Mouse (Mus musculus) midbrain, embryonic 14.5 days (tissue): ENCODE data around the gene 2210011C24Rik. TPM values are rescaled to one million over a fixed set of nuclear protein-coding genes. Genes with fewer than 3 reads are reported as not detected.

ENCODE experiments used
- ATAC-seq: fragments of 200-750 bp; cut with Nextera tagmentation; 2 replicates; pipeline ENCODE4 v1.8.0; 2017; ENCODE audit warnings: moderate number of reproducible peaks, moderate library complexity; ENCODE audit not compliant: low FRiP score, low TSS enrichment
- DNase-seq: peaks from one replicate; pipeline ENCODE4 v3.0.0-alpha.2; 2015
- H3K27ac ChIP-seq: fragments of 300-500 bp; sonication (generic); replicated peaks from 2 replicates; pipeline ENCODE4 v1.5.1; 2014; ENCODE audit warnings: mild to moderate bottlenecking, low read depth, low read length, moderate library complexity
- H3K27me3 ChIP-seq: fragments of 300-500 bp; sonication (generic); 2 replicates; pipeline ENCODE4 v1.6.1; 2014; ENCODE audit warnings: low read length, control low read depth, mixed read lengths; ENCODE audit not compliant: control insufficient read depth, insufficient read depth
- H3K36me3 ChIP-seq: fragments of 300-500 bp; sonication (generic); 2 replicates; pipeline ENCODE4 v1.6.1; 2014; ENCODE audit warnings: low read length, control low read depth; ENCODE audit not compliant: control insufficient read depth, insufficient read depth
- H3K4me1 ChIP-seq: fragments of 300-500 bp; sonication (generic); 2 replicates; pipeline ENCODE4 v1.6.1; 2014; ENCODE audit warnings: mild to moderate bottlenecking, antibody characterized with exemption, low read length, control low read depth; ENCODE audit not compliant: control insufficient read depth, insufficient read depth
- H3K4me2 ChIP-seq: fragments of 300-500 bp; sonication (generic); 2 replicates; pipeline ENCODE4 v1.6.1; 2014; ENCODE audit warnings: mild to moderate bottlenecking, low read length, moderate library complexity
- H3K4me3 ChIP-seq: fragments of 300-500 bp; sonication (generic); replicated peaks from 2 replicates; pipeline ENCODE4 v1.5.1; 2014; ENCODE audit warnings: low read depth, low read length
- H3K9ac ChIP-seq: fragments of 300-500 bp; sonication (generic); replicated peaks from 2 replicates; pipeline ENCODE4 v1.6.1; 2014; ENCODE audit warnings: mild to moderate bottlenecking, low read length, moderate library complexity
- H3K9me3 ChIP-seq: fragments of 300-500 bp; sonication (generic); 2 replicates; pipeline ENCODE4 v1.6.1; 2016; ENCODE audit warnings: low read length, control low read depth, mixed read lengths; ENCODE audit not compliant: control insufficient read depth
- WGBS: fragments of 180-500 bp; shearing (Covaris S2); extraction: QIAGEN DNeasy Blood & Tissue Kit; methylation state at CpG from one replicate; pipeline ENCODE4 v1.1.7; 2014; 5-methylcytosine and 5-hydroxymethylcytosine counted together
- polyA plus RNA-seq: library from polyadenylated mRNA; unstranded; fragments of >200 nt; fragmentation: Nextera tagmentation; extraction: Ambion mirVana; gene quantifications from 2 replicates; pipeline ENCODE4 v1.2.1, GENCODE M21; 2014

The 2210011C24Rik gene
- polyA plus RNA-seq, 1 experiment from 2014 or later = not detected

- Histone ChIP-seq H3K36me3 (peaks cover 55% of the 10 kb centered on the region), H3K4me1 (peaks cover 7% of the 10 kb centered on the region)
- no peak for ATAC-seq
Measured at GRCm38 (mm10) chr8:83980250-83980649, 31.7 kb downstream of the 2210011C24Rik start.

GRCm38 (mm10) chr8:83978200-83978599, 33.8 kb downstream of the 2210011C24Rik start:
- WGBS = 75% methylated on average over 9 of the region's 9 CpGs
- H3K4me2 ChIP-seq = no peak overlapping the region
- H3K36me3 ChIP-seq = peaks cover 39% of the 10 kb centered on the region
- DNase-seq (no peak), ATAC-seq (no peak)
- H3K4me3 ChIP-seq = no peak overlapping the region
- H3K27ac ChIP-seq = no peak overlapping the region
- peaks cover 21% of the 10 kb centered on the region for H3K4me1 ChIP-seq
- H3K9ac ChIP-seq = no peak overlapping the region
- H3K27me3 ChIP-seq = no peaks in the 10 kb centered on the region
- H3K9me3 ChIP-seq = no peaks in the 10 kb centered on the region

More at GRCm38 (mm10) chr8:83980250-83980649, 31.7 kb downstream of the 2210011C24Rik start:
- Histone ChIP-seq H3K27ac (no peak overlapping the region), H3K4me2 (no peak overlapping the region), H3K4me3 (no peak overlapping the region), H3K9me3 (no peaks in the 10 kb centered on the region), H3K9ac (no peak overlapping the region), H3K27me3 (no peaks in the 10 kb centered on the region)
- WGBS = 83% methylated on average over 1 of the region's 1 CpGs
- no peak for DNase-seq

- 75% methylated on average over 6 of the region's 6 CpGs for WGBS
- Histone ChIP-seq H3K36me3 (peaks cover 34% of the 10 kb centered on the region), H3K9me3 (no peaks in the 10 kb centered on the region), H3K4me1 (peaks cover 21% of the 10 kb centered on the region), H3K27me3 (no peaks in the 10 kb centered on the region), H3K9ac (no peak overlapping the region; the same call in 1 of the 2 replicates), H3K4me3 (no peak overlapping the region), H3K27ac (no peak overlapping the region), H3K4me2 (no peak overlapping the region)
- ATAC-seq (no peak), DNase-seq (no peak)
Measured at GRCm38 (mm10) chr8:83977646-83978045, 34.3 kb downstream of the 2210011C24Rik start.

GRCm38 (mm10) chr8:83976779-83977350, 35.1 kb downstream of the 2210011C24Rik start:
- no peak for ATAC-seq
- no peak for DNase-seq
- no peaks in the 10 kb centered on the region for H3K27me3 ChIP-seq
- peaks cover 23% of the 10 kb centered on the region for H3K4me1 ChIP-seq
- H3K4me3 ChIP-seq = no peak overlapping the region
- H3K36me3 ChIP-seq = peaks cover 26% of the 10 kb centered on the region
- no peak overlapping the region for H3K4me2 ChIP-seq
- WGBS = 88% methylated on average over 5 of the region's 5 CpGs
- H3K9ac ChIP-seq = no peak overlapping the region
- no peaks in the 10 kb centered on the region for H3K9me3 ChIP-seq
- H3K27ac ChIP-seq = no peak overlapping the region

- Histone ChIP-seq H3K4me1 (peaks cover 26% of the 10 kb centered on the region), H3K4me3 (no peak overlapping the region), H3K27me3 (no peaks in the 10 kb centered on the region), H3K27ac (no peak overlapping the region), H3K36me3 (peaks cover 19% of the 10 kb centered on the region), H3K9me3 (no peaks in the 10 kb centered on the region), H3K4me2 (no peak overlapping the region), H3K9ac (no peak overlapping the region)
- no peak for ATAC-seq
- 87% methylated on average over 4 of the region's 4 CpGs for WGBS
- DNase-seq = no peak
Measured at GRCm38 (mm10) chr8:83976101-83976630, 35.8 kb downstream of the 2210011C24Rik start.

GRCm38 (mm10) chr8:83974521-83974920, 37.5 kb downstream of the 2210011C24Rik start:
- Histone ChIP-seq H3K4me2 (peak overlapping the region; percentile 97), H3K9ac (peak overlapping the region; percentile 85; the same call in 1 of the 2 replicates), H3K36me3 (peaks cover 4% of the 10 kb centered on the region; the same call in 1 of the 2 replicates), H3K4me1 (peaks cover 26% of the 10 kb centered on the region), H3K4me3 (no peak overlapping the region), H3K27me3 (no peaks in the 10 kb centered on the region), H3K27ac (no peak overlapping the region), H3K9me3 (no peaks in the 10 kb centered on the region)
- ATAC-seq (no peak), DNase-seq (no peak)
- WGBS = 81% methylated on average over 4 of the region's 4 CpGs

- Histone ChIP-seq H3K36me3 (peaks cover 4% of the 10 kb centered on the region; the same call in 1 of the 2 replicates), H3K27ac (peak overlapping the region; percentile 85), H3K4me3 (peak overlapping the region; percentile 94), H3K4me1 (peaks cover 26% of the 10 kb centered on the region), H3K27me3 (no peaks in the 10 kb centered on the region), H3K9ac (peak overlapping the region; percentile 85), H3K4me2 (peak overlapping the region; percentile 97), H3K9me3 (no peaks in the 10 kb centered on the region)
- ATAC-seq (peak; percentile 29), DNase-seq (peak; percentile 26)
- WGBS = 3% methylated on average over 37 of the region's 37 CpGs
Measured at GRCm38 (mm10) chr8:83973161-83974031, 38.6 kb downstream of the 2210011C24Rik start.

- no peaks in the 10 kb centered on the region for H3K27me3 ChIP-seq
- H3K4me3 ChIP-seq = peak within 1 kb of the TSS; percentile 94
- under 1% methylated on average over 92 of the region's 94 CpGs for WGBS
- no peaks in the 10 kb centered on the region for H3K36me3 ChIP-seq
- peak; percentile 100 for ATAC-seq
- peaks cover 23% of the 10 kb centered on the region for H3K4me1 ChIP-seq
- H3K9ac ChIP-seq = peak within 1 kb of the TSS; percentile 85
- H3K4me2 ChIP-seq = peak within 1 kb of the TSS; percentile 97
- H3K27ac ChIP-seq = peak within 1 kb of the TSS; percentile 85
- DNase-seq = peak; percentile 99
- no peaks in the 10 kb centered on the region for H3K9me3 ChIP-seq
Measured at GRCm38 (mm10) chr8:83972150-83973120, 39.5 kb downstream of the 2210011C24Rik start, which contains the start of gene Prkaca. Gene Prkaca (plus strand): TSS chr8:83972993.
